Mouse (Mus musculus) left cerebral cortex, adult 11 months (tissue): ENCODE measurements around the gene AA792892.
"Not testable (repeated sequence)": the region's sequence is repeated elsewhere in the genome, so short reads cannot be mapped to it uniquely, and the experiment has no call there.

Experiments
- DNase-seq: peaks from one replicate; pipeline ENCODE4 v3.0.0; 2022; ENCODE audit warnings: low spot score

Gene AA792892

DNA sequence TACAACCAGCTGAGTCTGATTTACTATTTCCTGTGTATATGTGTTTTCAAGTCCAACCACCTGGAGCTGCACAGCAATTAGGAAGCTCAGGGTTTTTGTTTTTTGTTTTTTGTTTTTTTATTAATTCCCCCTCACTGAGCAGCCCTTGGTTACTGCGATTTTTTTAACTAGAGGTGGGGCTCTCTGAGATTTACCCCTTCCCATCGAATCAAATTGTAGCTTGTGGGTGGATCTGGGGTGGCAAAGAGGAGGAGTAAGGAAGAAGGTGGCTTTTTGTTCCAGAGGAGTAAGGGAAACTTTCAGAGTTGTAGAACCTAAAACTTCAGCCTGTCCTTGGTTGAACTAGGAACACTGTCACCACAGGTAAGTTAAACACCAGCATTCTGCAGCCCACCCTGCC is at the start of gene AA792892:
Gene AA792892, plus strand, starts transcription at position 301 of the 400 bp plus-strand sequence.
- DNase-seq: not testable (repeated sequence)

DNA sequence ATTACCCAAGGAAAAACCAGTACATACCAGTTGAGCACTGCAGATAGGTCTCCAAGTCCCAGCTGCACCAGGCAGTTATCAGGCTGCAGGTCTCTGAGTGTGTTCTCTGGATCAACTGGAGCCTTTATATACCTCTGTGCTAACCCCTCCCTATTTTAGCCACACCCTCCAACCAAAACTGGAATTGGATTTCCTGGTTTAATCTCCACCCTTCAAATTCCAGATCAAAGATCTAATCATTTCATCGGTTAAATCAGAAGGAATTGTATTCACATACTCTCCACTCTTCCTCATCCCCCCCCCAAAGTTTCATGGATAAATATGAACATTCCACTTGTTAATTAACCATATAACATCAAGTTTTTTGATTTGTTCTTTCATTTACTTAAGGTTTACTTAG is 32.9 kb upstream of the AA792892 start, which contains the start of gene A430089I19Rik:
Gene A430089I19Rik, minus strand, starts transcription at position 101 of the 400 bp plus-strand sequence.
- not testable (repeated sequence) for DNase-seq

DNA sequence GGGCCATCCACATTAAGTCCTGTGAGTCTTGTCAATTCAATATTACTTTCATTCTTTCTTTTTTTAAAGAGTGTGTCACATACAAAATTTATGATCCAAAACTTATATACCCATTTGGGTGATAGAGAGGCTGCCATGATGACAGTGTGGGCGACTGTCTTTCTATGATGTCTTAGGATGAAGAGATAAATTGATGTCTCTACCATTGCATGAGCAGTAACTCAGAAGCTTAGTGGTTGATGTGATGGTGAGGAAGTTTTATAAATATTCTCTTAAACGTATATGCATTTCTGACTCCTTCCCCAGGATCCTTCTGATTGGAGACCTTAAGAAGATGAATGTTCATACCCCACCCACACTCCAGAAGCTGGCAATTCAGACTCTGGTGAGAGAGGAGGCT is 25.4 kb upstream of the AA792892 start, which contains the start of gene Gm6502:
Gene Gm6502, plus strand, starts transcription at position 301 of the 400 bp plus-strand sequence.
- not testable (repeated sequence) for DNase-seq
